Mouse (Mus musculus): ENCODE data around the gene Ssr2.

The Ssr2 gene

DNA sequence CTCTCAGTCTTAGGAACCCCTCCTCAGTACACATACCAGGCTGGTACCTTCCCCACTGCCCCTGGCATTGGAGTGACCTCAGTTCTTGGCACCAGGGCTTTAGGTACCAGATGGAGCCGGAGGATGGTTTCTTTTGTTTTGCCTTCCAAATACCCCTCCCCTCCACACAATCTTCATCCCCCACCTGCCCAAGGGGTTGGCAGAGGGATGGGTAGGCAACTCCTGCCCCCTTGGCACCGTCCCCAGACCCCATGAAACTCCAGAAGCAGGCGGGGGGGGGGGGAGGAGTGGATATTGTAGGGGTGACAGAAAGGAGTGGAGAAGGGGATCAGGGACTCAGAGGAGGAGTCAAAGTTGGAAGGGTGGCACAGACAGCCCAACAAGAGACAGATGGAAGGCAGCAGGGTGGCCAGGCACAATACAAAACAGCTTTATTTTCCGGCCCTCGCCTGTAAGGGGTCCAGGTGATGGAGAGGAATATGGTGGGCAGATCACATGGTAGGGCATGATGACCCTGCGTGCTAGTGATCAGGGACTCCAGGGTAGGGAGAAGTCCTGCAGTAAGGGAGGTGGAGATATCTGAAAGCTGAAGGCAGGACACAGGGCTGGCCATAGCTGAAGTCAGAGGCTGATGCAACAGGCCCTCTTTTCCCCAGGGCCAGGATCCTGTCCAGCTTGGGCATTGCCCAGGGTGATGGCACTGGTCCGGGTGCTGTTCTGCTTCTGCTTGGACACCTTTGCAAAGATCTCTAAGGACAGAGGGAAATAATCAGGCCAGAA, 33.9 kb upstream of the Ssr2 start:
- DNase-seq (ENCODE audit: low read depth), result no peak

DNA sequence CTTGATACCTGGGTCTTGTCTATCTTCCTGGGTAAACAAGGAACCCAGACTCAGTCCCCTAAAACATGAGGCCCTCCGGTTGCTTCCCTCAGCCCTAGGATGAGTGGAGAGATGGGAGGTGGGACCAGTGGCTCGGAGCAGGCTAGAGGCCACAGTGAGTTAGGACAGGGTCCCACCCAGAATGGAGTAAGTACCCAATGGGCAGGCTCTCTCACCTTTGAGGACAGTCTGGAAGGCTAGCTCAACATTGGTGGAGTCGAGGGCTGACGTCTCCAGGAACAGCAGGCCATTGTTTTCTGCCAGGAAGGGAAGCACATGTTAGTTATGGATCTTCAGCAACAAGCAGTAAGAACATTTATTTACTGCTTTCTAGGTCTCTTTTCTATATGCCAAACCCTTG, 33.2 kb upstream of the Ssr2 start:
- DNase-seq (ENCODE audit: low read depth), result no peak

DNA sequence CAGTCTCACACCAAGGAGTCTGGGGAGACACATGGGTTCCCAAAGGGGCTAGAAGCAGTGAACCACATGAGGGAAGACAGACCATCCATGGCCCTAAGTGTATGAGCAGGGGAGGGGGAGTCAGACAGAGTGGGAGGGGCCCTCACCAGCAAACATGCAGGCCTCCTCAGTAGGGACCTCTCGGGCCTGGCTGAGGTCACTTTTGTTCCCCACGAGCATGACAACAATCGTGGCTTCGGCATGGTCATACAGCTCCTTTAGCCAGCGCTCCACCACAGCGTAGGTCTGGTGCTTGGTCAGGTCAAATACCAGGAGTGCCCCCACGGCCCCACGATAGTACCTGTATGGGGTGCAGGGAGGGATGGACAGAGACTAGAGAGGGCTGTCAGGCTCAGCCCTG, 32.5 kb upstream of the Ssr2 start:
- no peak for DNase-seq (ENCODE audit: low read depth)

DNA sequence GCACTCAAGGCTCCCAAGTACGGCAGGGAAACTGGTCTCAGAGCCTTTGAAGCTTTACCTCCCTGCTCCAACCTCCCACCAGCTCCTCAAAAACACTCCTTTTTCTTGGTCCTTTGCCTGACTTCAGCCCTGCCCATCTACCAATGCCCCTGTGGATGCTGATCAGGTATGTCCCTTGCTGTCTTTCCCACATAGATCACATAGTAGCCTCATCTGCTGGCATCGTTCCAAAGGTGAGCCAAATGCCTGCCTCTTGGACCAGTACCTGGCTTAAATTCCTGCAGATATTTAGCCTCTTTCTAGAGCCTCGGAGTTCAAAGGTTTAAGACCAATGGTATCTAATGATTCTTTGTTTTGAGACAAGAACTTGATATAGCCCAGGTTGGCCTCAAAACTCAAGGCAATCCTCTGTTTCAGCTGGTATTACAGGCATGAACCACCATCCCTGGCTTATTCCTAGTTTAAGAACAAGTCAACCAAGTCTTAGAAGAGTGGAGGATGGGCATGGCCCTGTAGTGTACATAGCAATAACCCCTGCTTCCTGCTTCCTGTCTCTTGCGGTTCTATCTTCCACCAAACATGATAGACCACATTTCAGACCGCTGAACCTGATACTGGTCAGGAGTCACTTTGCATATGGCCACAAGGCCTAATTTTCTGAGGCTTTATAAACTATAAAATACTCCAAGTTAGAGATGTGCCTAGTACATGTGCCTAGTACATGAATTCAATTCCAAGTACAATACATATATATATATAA, 31.8 kb upstream of the Ssr2 start:
- peak; percentile 44 for DNase-seq (ENCODE audit: low read depth)

DNA sequence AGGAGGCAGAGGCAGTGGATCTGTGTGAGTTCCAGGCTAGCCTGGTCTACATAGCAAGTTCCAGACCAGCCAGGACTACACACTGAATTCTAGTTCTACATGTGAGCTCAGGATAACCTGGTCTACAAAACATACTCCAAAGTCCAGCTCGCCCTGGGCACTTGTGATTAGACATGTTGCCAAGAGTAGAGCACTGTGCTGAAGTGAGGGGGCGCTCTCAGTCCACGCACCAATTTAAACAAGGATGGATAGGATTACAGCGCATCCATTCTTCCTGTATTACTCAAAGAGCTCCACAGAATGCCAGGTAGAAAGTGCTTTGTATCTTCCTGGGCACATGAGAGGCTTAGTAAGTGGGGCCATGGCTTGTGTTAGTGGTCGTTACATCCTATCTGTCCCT, 31.2 kb upstream of the Ssr2 start:
- DNase-seq (ENCODE audit: low read depth), result no peak

DNA sequence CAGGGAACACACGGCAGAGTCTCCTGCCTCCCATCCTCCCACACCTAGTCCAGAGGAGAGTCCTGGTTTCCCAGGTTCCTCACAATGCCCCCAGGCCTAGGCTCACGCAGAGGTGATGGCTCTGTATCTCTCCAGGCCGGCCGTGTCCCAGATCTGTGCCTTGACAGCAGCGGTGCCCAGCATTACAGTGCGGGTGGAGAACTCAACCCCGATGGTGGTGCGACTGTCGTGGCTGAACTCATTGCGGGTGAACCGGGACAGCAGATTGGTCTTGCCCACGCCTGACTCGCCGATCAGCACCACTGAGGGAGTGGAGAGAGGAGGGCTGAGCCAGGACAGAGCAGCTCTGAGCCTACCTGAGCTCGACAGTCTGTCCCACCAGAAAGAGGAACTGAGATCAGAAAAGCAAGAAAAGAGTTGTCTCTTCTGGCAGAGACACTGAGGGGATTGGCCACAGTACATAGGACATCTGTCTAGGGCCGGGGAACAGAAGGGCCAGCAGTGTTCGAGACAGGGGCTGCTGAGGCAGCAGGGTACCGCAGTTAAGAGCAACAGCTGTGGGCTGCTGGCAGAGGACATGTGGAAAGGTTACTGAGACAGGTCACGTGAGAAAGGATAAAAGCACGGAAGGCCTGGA, 30.6 kb upstream of the Ssr2 start:
- DNase-seq (ENCODE audit: low read depth), result no peak

DNA sequence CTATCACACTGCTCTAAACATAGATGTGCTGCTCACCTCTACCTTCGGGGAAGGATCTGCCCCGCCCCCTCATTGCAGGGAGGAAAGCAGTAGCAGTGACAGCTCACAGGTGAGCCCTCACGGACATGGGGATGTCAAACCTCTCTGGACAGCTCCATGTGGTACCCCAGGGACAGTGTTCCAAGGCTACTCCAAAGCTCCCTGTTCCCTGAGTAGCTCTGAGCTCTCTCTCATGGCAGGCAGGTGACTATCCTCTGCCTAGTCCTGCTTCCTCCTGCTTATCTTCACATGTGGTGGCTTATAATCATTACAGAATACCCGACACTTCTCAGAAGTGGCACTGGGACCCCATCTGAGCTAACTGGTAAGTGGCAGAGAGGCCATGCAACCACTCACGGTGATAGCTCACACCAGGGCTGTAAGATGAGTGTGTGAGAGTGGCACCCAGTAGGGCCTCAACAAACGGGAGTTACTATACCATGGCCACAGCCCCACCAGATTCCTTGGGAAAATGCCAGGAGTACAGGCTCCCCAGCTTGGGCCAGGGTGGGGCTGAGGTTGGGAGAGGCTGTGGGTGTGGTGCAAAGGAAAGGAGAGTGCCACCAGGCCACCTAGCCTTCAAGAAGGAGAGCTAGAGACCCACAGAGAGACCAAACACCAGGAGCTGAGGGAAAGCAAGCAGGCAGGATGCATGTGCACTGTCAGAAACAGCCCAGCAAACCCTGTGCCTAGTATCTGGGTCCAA, 28.8 kb upstream of the Ssr2 start:
- no peak for DNase-seq (ENCODE audit: low read depth)

DNA sequence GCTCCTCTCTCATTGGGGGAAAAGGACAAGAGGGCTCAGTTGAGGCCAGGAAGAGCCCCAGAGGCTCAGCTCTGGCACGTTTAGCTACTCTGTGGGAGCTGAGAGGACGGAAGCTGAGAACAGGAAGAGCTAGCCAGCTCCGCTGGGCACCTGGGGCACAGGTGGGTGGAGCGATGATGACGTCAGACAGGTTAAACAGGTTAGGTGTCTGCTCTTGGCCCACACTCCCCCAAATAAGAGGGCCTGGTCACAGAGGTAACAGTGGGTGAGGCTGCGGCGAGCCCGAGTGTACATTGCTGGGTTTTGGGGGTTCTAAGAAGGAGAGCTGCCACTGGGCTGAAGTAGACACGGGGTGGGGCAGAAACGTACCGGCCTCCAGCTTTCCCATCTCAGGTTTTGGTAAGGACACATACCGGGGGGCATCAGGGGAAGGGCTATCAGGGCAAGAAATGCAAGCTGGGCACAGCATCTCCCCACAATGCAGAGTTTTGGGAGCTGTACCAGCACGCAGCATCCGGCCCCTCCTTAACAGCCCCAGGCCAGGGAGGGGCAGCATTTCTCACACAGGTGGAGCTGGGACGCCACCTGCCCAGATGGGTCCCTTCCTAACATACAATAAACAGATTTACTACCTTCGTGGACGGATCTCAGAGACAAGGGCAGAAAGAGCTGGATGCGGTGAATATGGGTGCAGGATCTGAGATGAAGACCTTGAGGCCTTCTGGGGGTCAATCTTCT, 27.3 kb upstream of the Ssr2 start, which contains the start of gene Rab25:
Gene Rab25, minus strand, starts transcription at position 121 of the 738 bp plus-strand sequence.
- no peak for DNase-seq (ENCODE audit: low read depth)

DNA sequence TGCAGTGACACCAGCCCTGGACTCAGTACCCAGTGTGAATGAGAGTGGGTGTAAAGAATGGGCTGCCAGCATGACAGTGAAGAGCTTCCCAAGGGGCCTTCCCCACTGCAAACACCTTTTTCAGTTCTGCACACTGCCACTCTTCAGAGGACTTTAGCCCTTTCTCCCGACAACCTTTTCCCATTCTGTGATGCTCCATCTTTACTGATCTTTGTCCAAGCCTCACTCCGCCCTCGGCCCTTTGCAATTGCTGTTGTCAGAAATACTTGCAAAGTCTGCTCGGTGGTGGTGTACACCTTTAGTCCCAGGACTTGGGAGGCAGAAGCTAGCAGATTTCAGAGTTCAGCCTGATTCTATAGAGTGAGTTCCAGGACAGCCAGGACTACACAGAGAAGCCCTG, 24.1 kb upstream of the Ssr2 start:
- DNase-seq (ENCODE audit: low read depth), result no peak

DNA sequence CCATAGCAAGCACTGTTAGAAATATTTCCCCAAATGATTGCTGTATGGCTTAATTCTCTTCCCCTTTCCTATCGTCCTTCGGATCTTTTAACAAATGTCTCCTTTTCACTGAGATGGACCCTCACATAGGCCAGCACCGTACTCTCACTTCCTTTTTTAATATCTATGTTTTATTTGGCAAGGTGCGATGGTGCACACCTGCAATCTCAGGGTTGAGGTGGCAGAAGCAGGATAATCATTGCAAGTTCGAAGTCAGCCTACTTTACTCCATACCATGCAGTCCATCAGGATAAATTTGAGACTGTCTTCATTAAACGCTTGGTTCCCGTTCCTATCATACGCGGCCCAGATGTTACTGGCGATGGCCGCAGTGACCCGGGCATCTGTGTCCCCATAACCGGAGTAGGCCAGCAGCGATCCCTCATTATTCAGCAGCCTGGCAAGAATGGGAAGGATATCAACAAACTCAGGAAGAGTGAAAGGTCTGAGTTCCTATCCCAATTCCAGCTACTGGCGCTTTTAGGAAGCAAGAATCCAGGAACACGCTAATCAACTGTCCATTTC, 23.5 kb upstream of the Ssr2 start:
- DNase-seq (ENCODE audit: low read depth), result no peak

DNA sequence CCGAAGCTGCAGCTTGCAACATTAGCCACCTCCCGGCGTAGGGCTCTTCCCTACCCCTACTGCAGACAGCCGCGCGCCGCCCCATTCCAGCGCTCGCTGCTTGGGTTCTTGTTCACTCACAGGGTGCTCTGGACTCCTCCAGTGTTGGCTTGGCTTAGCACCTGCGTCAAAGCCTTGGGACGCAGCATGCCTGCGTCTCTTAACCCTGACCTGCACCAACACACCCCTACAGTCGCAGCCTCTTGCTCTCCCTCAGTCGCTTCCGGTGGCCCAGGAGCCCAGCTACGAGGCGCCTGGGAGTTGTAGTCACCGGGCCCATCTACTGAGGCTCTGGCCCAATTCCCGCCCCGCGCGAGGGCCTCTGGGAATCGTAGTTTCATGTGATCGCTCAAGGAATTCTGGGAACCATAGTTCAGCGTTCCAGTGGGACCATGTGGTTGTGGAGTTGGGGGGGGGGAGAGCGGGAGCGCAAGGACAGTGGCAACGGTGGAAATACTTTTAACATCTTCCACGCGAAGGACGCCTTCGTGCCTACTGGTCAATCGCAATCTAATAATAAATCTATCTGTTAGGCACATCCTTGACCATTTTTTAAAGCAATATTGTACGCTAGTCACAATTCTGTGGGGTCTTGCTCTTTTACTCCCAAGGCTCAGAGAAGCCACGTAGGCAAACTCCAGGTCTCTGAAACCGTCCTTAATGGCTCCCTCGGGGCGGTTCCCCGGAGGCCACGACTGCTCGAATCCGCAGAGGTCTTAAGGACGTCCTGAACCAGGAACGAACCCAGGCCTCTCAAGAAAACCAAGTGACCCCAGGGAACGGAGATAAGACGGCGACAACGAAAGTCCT, 22.8 kb upstream of the Ssr2 start, which contains the start of gene Lamtor2:
Gene Lamtor2, minus strand, starts transcription at position 399 of the 849 bp plus-strand sequence.
- DNase-seq (ENCODE audit: low read depth), result peak; percentile 95

DNA sequence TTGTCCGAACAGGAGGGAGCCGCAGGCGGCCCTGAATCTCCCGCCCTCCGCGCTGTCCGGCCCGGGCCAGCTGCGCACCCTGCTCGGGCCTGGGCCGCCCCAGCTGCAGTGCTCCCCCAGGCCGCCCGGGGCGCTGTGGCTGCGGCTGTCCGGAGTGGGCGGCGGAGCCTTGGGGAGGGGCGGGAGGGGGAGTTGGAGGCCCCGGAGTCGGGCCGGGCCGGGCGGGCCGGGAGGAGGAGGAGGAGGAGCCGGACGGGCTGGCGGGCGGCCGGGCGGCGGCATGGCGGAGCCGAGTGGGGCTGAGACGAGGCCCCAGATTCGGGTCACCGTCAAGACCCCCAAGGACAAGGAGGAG, 22.2 kb upstream of the Ssr2 start, which contains the start of gene Ubqln4:
Gene Ubqln4, plus strand, starts transcription at position 234 of the 355 bp plus-strand sequence.
- DNase-seq (ENCODE audit: low read depth), result peak; percentile 91

DNA sequence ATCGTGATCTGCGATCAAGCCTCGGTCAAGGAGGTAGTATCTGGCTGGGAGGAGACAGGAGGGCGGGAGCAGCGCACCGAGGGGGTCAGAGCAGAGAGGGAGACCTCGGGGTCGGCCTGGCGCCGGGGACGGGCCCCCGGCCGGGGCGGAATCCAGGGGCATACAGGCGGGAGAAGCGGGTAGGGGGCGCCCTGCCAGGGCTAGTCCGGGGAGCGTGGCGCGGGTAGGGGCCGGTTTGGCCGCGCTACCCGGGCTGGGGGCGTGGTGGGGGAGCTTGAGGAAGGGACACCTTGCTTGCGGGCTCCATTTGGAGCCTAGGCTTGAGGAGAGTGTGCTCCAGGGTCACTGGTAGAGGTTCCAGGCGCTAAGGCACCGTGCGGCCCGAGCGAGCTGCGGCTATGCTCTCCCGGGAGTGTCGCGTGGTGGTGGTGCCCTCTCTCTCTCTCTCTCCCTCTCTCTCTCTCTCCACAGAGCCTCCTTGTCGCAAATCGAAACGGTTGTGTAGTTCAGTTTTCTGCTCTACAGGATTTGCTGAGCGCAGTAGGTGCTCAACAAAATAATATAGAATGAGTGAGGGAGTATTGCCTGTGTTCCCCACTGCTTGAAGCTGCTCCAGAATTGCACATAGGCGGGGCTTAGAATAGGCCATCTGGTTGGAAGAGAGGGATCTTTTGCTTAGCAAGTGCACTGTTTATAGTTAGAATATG, 21.6 kb upstream of the Ssr2 start:
- peak; percentile 67 for DNase-seq (ENCODE audit: low read depth)

DNA sequence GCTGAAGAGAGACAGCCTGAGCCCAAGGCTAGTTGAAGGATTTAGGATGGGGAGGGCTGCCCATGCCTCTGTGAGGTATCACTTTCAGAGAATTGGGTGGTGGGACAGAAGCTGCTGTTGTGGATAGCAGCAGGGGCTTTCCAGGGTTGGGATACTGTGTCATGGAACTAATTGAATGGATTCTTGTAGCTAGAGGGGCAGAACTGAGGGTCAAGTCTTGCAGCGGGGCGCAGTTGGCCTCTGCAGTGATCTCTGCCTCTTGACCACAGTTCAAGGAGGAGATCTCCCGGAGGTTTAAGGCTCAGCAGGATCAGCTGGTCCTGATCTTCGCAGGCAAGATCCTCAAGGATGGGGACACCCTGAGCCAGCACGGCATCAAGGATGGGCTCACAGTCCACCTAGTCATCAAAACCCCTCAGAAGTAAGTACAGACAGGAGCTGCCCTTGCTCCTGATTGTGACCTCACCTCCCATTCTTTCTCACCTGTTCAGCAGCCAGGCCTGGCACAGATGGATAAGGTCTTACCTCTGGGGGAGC, 20.5 kb upstream of the Ssr2 start:
- no peak for DNase-seq (ENCODE audit: low read depth)

DNA sequence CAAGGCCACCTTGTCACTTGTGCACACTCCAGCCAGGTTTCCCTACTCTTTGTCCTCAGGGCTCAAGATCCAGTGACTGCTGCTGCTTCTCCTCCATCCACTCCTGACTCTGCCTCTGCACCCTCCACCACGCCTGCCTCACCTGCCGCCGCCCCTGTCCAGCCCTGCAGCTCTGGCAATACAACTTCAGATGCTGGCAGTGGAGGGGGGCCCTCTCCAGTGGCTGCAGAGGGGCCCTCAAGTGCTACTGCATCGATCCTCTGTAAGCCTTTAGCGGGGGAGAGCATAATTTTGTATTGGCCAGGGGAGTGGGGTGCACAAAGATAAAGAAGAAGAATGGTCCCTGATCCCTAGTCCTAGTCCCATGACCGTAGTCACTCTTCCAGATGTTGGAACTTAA, 19.9 kb upstream of the Ssr2 start:
- DNase-seq (ENCODE audit: low read depth), result no peak

DNA sequence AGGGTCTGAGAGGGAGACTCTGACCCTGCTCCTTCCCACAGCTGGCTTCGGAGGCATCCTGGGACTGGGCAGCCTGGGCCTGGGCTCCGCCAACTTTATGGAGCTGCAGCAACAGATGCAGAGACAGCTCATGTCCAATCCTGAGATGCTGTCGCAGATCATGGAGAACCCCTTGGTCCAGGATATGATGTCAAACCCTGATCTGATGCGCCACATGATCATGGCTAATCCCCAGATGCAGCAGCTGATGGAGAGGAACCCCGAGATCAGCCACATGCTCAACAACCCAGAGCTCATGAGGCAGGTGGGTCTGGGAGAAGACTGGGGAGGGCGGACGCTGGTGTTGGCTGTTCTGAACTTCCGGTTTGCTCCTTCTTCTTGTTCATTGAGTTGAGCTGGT, 19.1 kb upstream of the Ssr2 start:
- DNase-seq (ENCODE audit: low read depth), result no peak

DNA sequence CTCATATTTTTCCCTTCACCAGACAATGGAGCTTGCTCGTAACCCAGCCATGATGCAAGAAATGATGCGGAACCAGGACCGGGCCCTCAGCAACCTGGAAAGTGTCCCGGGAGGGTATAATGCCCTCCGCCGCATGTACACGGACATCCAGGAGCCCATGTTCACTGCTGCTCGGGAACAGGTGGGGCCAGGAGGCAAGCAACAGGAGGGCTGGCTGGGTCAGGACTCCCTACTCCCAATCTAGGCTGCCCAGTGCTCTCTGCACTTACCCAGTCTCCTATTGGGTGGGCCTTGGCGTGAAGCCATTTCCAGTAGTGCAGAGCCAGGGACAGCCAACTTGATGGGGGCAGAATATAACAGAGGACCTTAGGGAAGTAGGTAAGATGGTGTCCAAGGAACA, 16.1 kb upstream of the Ssr2 start:
- DNase-seq (ENCODE audit: low read depth), result no peak

DNA sequence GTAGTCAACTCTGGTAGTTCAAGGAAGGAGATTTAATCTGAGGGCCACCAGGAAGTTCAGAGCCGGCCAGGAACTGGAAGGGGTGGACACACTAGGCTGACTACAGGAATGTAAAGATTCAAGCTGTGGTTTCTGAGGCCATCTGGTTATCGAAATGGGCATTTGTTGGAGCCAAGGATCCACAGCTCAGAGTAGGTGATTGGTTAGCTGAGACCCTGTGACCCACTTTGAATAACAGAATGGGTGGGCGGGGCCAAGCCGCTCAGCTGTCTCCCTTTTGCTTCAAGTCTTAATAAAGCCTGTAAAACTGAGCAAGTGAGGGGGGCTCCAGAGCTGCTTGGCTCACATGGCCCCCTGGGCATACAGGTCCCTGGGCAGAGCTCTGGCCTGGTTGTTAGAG, 13.7 kb upstream of the Ssr2 start:
- DNase-seq (ENCODE audit: low read depth), result no peak

DNA sequence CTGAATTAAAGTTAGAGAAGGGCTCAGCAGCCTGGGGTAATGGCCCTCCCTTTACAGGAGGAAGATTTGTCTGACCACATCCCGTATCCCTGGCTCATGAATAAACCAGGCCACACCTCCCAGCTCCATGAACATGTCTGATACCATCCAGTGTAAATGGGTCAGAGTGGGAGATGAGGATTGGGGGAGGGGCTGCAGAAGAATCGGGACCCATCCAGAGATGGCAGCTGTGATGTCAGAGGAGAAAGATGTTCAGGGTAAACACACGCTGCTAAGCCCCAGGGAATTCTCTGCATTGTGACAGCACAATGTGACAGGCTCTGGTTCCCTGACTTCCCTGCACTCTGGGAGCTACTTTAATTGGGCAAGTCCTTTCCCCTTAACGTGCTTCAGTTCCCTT, 12.2 kb upstream of the Ssr2 start:
- no peak for DNase-seq (ENCODE audit: low read depth)
